ENCODE assay signal across 7 mouse cellular contexts in the genomic region with DNA sequence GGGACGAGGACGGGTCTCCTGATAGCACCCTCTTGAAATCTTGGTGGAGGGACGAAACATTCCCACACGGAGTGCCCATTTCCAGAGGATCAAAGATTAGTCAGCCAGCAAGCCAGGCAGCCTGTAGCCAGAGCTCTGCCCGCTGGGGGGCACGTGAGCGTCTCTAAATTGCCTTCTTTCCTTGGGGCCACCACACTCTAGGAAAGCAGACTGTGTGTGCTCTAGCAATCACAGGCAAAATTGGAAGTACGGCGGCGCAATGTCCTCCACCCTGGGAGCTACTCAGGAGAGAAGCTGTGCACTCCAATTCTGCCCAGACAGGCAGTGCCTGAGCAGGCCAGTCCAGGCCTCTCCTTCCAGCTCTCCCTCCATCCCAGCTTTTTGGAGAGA.
DNase-seq lines count a peak whose midpoint lies in the region; ATAC-seq and TF ChIP-seq lines count a peak whose summit lies in the region.

No protein-coding gene starts in this region.

- no peaks in the 10 kb centered on the region for H3K9me3 ChIP-seq in forebrain, embryonic 10.5 days
- H3K9me3 ChIP-seq in intestine, embryonic 16.5 days (ENCODE audit: control insufficient read depth, low read length), result no peaks in the 10 kb centered on the region

- H3K4me1 ChIP-seq in thymus, adult 2 months (replicated peaks; ENCODE audit: control insufficient read depth, insufficient read depth, low read length), result peaks cover 75% of the 10 kb centered on the region
- peaks cover 54% of the 10 kb centered on the region for H3K4me1 ChIP-seq in forebrain, embryonic 10.5 days
- peaks cover 27% of the 10 kb centered on the region for H3K4me1 ChIP-seq in intestine, embryonic 16.5 days (ENCODE audit: control insufficient read depth, insufficient read depth, low read length)
- peaks cover 47% of the 10 kb centered on the region for H3K4me1 ChIP-seq in olfactory bulb, adult 2 months (ENCODE audit: control insufficient read depth, insufficient read depth, low read length)

- 0 out of 2 replicates have a peak overlapping the region, but pooled peaks have one; percentile 40 for H3K4me2 ChIP-seq in intestine, embryonic 16.5 days (ENCODE audit: low read depth, low read length)

- H3K27me3 ChIP-seq in thymus, adult 2 months (ENCODE audit: control insufficient read depth, insufficient read depth, low read length), result no peaks in the 10 kb centered on the region
- H3K27me3 ChIP-seq in forebrain, embryonic 10.5 days (ENCODE audit: poor library complexity, severe bottlenecking), result peaks cover 37% of the 10 kb centered on the region
- H3K27me3 ChIP-seq in intestine, embryonic 16.5 days (replicated peaks; ENCODE audit: control insufficient read depth, insufficient read depth, low read length), result no peaks in the 10 kb centered on the region

- DNase-seq in thymus, adult 2 months, result no peak
- DNase-seq in thymus, postnatal 10 days (ENCODE audit: low spot score in 2 of 2), result no peak
- no peak for DNase-seq in forebrain, embryonic 10.5 days (ENCODE audit: extremely low spot score, low spot score)
- no peak for DNase-seq in urinary bladder, postnatal 25 days (ENCODE audit: low spot score)

- peak overlapping the region; percentile 40 for H3K9ac ChIP-seq in intestine, embryonic 16.5 days (ENCODE audit: low read depth, low read length)

- peak overlapping the region; percentile 94 for H3K27ac ChIP-seq in thymus, adult 2 months (ENCODE audit: control insufficient read depth, insufficient read depth, low read length)
- H3K27ac ChIP-seq in forebrain, embryonic 10.5 days, result peak overlapping the region; percentile 82
- H3K27ac ChIP-seq in intestine, embryonic 16.5 days (ENCODE audit: low read length), result no peak overlapping the region
- H3K27ac ChIP-seq in olfactory bulb, adult 2 months (ENCODE audit: insufficient read depth, low read depth, low read length), result peak overlapping the region; percentile 92

- peak; percentile 7; the same call in 1 of the 2 replicates for TF ChIP-seq POLR2A in thymus, adult 2 months (IDR thresholded peaks at IDR 0.05; ENCODE audit: control insufficient read depth, extremely low read depth, insufficient read depth, low read length, poor library complexity)
- TF ChIP-seq POLR2A in olfactory bulb, adult 2 months (IDR thresholded peaks at IDR 0.05; ENCODE audit: insufficient read depth, low read depth, low read length), result no peak

- 82% methylated on average over 10 of the region's 10 CpGs for WGBS in thymus, adult 2 months
- 47% methylated on average over 10 of the region's 10 CpGs for WGBS in forebrain, embryonic 10.5 days
- 68% methylated on average over 10 of the region's 10 CpGs for WGBS in intestine, embryonic 16.5 days
- WGBS in olfactory bulb, adult 2 months, result 8% methylated on average over 10 of the region's 10 CpGs

- TF ChIP-seq CTCF in thymus, adult 2 months (IDR thresholded peaks at IDR 0.05; ENCODE audit: borderline replicate concordance, control insufficient read depth, extremely low read depth, insufficient read depth, low read length, poor library complexity), result 0 out of 2 replicates have a peak, but pooled peaks have one; percentile 21
- 0 out of 2 replicates have a peak, but pooled peaks have one; percentile 6 for TF ChIP-seq CTCF in olfactory bulb, adult 2 months (IDR thresholded peaks at IDR 0.05; ENCODE audit: insufficient read depth, low read depth, low read length)

- peak overlapping the region; percentile 48 for H3K4me3 ChIP-seq in thymus, adult 2 months (ENCODE audit: control insufficient read depth, insufficient read depth, low read length)
- peak overlapping the region; percentile 40 for H3K4me3 ChIP-seq in forebrain, embryonic 10.5 days
- no peak overlapping the region for H3K4me3 ChIP-seq in intestine, embryonic 16.5 days (ENCODE audit: low read length)
- peak overlapping the region; percentile 67 for H3K4me3 ChIP-seq in olfactory bulb, adult 2 months (ENCODE audit: insufficient read depth, low read depth, low read length)

- peak; percentile 2; the same call in 1 of the 2 replicates for ATAC-seq in intestine, embryonic 16.5 days
- no peak for ATAC-seq in activated CD4-positive, CD25-positive, alpha-beta regulatory T cell, adult 4 months

- H3K36me3 ChIP-seq in thymus, adult 2 months (ENCODE audit: control insufficient read depth, insufficient read depth, low read length), result no peaks in the 10 kb centered on the region
- no peaks in the 10 kb centered on the region for H3K36me3 ChIP-seq in forebrain, embryonic 10.5 days (replicated peaks)
- no peaks in the 10 kb centered on the region for H3K36me3 ChIP-seq in intestine, embryonic 16.5 days (ENCODE audit: control insufficient read depth, insufficient read depth, low read length)
